Mouse (Mus musculus): ENCODE data around the gene Shc4.

Shc4 gene

GRCm38 (mm10) chr2:125684559-125685440 is 39.1 kb downstream of the Shc4 start:
- peak; percentile 73 for DNase-seq

DNA sequence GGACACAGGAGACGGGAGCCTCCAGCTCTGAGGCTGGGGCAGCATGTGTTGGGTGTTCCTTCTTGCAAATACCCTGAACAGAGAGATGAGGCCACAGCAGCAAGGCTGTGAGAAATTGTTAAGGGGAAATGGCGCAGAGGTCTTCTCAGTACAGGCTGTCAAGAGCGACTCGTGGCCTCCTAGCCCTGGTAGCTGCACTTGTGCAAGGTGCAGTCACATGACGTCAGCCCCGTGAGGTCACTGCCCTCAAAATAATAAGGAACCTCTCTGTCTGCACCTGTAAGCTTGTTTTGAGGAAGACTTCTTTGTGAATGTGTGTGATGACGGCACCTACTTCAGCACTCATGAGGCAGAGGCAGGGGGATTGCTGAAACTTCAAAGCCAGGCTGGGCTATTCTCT is 40.1 kb downstream of the Shc4 start:
- no peak for DNase-seq

GRCm38 (mm10) chr2:125681811-125682210 is 42.1 kb downstream of the Shc4 start:
- no peak for DNase-seq

DNA sequence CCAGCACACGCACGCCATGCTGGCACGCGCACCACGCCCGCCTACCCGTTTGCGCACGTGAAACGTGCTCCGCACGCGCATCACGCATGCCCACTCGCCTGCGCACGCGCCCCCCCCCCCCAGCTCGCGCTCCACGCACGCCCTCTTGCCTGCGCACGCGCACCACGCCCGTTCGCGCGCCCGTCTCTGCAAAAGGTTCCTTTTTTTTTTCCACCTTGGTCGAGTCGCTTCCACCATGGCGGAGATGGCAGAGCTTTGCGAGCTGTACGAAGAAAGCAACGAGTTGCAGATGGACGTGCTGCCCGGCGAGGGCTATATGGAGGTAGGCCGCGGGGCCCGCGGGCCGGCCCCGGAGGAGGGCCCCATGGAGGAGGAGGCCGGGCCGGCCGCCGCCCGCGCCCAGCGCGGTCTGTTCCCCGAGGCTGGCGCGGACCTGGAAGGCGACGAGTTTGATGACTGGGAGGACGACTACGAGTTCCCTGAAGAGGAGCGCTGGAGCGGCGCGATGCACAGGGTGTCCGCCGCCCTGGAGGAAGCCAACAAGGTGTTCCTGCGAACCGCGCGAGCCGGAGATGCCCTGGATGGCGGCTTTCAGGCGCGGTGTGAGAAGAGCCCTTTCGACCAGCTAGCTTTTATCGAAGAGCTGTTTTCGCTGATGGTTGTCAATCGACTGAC is 50.9 kb downstream of the Shc4 start, which contains the start of gene Eid1:
Gene Eid1, plus strand, starts transcription at position 139 of the 675 bp plus-strand sequence.
- DNase-seq = peak; percentile 82

GRCm38 (mm10) chr2:125672568-125672956 is 51.4 kb downstream of the Shc4 start:
- no peak for DNase-seq

- DNase-seq = no peak
Observed at GRCm38 (mm10) chr2:125670846-125671245, 53.1 kb downstream of the Shc4 start.

DNA sequence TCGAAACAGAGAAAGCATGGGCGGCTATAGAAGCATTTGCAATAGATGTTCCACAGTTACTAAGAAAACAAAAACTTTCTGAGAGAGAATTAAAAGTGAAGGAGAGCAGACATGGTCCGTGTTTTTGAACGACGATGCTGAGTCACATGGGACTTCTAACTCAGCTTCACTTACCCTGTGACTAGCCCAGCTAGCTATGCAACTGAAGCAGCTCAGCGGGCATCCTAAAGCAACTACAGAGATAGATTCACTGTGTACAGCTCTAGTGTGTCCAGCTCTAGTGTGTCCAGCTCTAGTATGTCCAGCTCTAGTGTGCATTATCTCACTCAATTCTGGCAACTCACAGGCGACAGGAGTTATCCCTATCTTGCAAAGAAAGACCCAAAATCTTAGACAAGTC is 56.2 kb downstream of the Shc4 start:
- no peak for DNase-seq

DNA sequence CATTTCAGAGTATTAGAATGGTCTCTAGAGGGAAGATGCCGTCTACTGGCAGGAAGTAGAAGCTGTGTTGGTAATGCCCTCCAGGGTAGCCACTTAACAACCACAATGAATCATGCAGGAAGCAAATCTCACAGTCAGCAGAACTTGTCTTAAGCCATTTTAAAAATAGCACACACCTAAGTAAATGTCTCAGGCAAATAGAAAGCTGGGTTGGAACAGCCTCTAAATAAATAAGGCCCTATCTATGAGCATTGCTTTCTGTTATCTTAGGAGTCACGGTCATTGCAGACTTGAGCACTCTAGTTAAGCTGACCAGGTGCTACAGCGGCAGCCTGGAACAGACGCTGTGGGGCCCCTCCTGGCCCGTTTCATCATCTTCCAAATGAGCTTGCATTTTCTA is 56.8 kb downstream of the Shc4 start:
- no peak for DNase-seq

DNA sequence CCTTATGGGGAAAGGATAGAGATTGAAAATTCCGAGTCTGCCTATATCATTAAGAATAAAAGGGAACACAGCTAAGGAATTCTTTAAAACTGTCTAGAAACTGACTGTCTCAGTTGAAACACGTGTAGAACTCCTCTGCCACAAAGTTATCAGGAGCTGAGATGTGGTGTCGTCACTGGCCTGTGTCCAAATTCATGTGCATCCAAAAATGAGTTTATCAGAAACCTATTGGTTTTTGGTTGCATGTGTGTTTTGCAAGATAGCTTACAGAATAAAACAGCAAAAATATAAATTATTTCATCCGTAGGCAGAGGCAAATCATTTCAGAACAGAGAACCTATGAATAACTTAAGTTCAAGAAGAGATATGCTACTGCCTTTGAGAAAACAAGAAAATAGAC is 57.3 kb downstream of the Shc4 start:
- no peak for DNase-seq

DNA sequence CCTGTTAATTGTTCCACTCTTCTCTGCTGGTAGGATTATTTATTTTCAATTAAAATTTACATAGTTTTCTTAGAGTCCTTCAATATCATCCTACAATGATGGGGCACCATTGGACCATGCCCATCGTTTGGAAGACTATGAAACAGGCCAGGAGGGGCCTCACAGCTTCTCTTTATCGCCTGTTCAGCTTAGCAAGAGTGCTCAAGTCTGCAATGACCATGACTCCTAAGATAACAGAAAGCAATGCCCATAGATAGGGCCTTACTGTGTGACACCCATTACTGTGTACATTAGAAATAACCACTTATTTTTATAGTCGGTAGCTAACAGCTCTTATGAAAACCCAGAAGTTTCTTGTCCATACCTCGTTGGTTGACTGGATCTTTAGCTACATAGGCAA is 58.0 kb downstream of the Shc4 start:
- no peak for DNase-seq

- DNase-seq = no peak
Observed at GRCm38 (mm10) chr2:125665213-125665612, 58.7 kb downstream of the Shc4 start.

DNA sequence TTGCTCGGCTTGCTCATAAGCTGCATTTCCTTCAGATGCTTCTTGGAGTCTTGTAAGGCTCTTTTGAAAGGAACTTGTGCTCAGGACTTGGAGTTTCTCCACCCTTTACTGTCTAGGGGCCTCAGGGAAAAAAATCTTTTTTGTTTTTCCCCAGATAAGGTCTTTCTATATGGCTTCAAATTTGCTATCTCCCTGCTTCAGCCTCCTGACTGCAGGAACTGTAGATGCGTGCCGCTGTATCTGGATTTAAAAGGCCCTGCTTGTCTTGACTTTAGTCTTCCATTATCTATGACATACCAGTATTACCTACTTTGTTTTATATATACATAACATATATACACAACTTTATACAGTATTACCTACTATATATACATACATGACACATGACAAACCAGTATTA is 61.4 kb downstream of the Shc4 start:
- no peak for DNase-seq

DNA sequence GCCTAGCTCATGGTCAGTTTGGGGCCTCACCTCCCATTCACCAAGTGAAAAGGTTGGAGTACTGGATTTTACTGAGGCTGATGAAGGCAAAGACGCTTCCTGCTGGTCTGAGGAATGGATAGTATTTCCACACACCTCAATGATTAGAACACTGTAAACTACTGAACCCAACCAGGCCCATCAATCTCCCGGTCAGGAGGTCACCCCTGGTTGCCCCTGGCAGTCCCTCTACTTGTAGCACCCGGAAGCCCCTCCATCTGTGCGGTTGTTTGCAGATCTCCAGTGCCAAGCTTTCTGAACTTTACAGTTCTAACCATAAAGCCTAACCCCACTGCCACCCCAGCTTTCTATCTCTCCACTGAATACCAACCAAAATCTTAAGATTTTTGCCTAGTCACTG is 62.8 kb downstream of the Shc4 start:
- no peak for DNase-seq

DNA sequence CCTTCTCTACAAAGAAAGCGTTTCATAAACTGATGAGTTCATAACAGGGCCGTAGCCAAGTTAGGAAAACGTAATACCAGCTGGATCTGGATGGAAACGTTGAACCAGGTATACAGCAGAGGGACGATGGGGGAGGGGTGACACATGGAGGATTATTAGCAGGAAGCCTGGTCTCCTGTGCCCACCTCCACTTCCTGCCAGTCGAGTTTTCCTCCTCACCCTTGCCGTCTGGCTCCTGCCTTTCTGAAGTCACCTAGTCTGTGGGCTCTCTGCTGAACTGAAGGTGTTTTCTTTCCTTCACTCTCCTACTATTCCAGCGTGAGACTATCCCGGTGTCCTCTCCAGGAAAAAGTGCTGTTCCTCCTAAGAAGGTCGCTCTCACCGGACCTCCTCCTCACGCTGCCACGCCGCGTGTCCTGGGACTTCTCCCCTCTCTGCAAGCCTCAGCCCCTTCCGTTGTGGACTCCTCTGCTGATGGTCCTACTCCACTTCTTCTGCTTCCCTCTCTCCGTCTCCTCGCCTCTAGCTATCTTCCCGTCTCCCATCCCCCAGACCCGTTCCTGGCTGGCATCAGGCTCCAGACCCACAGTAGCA is 63.3 kb downstream of the Shc4 start:
- DNase-seq = no peak

DNA sequence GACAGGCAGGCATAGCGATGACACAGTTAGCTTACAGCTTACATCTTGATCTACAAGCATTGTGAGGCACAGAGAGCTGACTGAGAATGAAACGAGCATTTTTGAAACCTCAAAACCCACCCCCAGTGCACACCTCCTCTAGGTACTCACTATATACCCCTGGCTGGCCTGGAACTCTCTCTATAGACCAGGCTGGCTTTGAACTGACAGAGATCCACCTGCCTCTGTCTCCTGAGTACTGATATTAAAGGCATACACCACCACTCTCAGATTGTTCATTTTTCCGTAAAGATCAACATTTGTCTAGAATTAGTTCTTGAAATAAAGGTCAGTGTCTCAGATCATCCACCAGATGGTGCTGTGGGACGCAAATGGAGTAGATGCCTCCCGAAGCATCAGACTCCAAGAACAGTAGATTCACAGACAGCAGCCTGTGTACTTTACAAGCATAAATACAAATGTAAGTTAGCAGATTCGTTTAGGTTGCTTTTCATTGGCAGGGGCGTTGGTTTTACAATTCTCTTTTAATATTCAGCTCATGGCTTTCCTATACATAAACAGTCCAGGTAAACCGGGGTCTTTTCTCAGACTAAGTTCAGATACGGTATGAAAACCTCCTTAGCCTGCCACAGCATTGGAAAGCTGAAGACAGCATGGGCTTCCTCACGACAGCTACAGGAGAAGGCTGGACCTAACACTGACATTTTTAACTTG is 64.0 kb downstream of the Shc4 start:
- peak; percentile 53 for DNase-seq

DNA sequence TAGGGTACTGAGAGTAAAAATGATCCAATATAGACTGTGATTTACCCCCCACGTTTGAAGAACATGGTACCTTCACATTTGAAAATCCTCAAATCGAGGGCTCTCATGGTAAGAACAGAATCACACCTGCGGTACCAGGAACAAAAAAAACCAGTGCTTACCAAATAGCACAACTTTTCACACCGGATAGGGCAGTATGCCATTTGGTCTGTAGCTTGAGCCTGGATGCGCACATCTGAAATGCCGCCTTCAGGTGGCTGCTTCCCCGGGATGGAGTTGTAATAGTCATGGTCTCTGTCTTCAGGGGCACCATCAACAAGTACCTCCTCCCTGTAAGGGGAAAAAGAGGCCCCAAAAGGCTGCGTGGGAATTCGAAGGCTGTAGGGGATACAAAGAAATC is 68.6 kb downstream of the Shc4 start:
- no peak for DNase-seq

GRCm38 (mm10) chr2:125653286-125653685 is 70.7 kb downstream of the Shc4 start:
- DNase-seq = no peak

- DNase-seq = no peak
Observed at GRCm38 (mm10) chr2:125651563-125651962, 72.4 kb downstream of the Shc4 start.

- DNase-seq = no peak
Observed at GRCm38 (mm10) chr2:125650742-125651352, 73.1 kb downstream of the Shc4 start.

DNA sequence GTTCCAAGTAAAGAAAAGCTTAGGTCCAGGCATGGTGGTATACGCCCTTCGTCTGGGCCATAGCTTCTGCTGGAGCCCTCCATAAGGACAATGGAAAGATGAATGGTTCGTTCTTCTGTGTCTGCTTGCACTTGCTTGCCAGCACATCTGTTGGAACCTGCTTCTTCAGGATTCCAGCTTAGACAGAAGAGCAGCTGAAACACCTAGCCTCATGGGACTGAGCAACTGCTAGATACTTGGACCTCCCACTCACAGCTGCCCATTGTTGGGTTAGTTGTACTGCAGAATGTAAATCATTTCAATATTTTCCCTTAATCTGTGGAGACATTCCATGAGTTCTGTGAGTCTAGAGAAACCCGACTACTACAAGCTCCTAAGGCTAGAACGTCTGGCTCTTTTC is 73.9 kb downstream of the Shc4 start:
- DNase-seq = no peak

DNA sequence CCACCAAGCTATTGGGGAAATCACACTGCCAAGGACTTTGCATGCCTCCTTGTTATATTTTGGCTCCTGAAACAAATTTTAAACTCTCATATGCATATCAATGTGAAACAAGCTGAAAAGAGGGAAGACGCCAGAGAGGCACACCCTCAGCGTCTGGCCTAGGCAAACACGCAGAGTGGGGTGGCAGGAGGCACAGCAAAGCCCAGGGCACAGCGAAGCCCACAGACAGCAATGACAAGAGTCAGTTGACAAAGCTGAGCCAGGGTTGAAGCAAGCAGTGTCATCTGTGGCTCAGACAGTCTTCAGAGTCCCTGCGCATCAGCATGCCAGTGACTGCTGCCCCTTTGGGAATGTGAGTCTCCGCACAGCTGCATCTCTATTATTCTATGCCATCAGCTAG is 79.0 kb downstream of the Shc4 start:
- no peak for DNase-seq

GRCm38 (mm10) chr2:125637331-125637730 is 86.6 kb downstream of the Shc4 start:
- DNase-seq = no peak

DNA sequence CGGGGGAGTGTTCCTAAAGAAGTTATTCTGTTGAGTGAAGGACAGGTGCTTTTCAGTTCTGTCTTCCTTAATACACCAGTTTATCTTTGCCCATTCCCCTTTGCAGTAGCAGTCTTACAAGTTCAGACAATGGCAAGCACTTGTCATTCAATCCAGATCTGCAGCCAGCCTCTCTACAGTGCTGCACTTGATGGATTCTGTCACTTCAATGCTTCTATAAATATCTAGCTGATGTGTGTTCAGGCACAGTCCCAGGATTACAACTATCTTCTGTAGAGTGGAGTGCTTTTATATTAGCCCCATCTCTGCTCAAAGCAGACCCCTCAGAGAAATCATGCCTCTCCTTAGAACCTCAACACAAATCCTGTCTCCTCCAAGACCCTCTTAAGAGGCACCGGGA is 93.9 kb downstream of the Shc4 start:
- no peak for DNase-seq
